Mouse (Mus musculus) olfactory bulb, adult 2 months (tissue): ENCODE data around the gene Cdyl2.

ENCODE experiments used
- CTCF ChIP-seq: fragments of 200-500 bp; IDR thresholded peaks from 2 replicates; pipeline ENCODE4 v1.5.1; 2012; ENCODE audit warnings: low read depth, mild to moderate bottlenecking, low read length, moderate library complexity; ENCODE audit not compliant: insufficient read depth
- POLR2A ChIP-seq: fragments of 200-500 bp; IDR thresholded peaks from 2 replicates; pipeline ENCODE4 v1.6.1; 2012; ENCODE audit warnings: mild to moderate bottlenecking, low read depth, low read length, moderate library complexity; ENCODE audit not compliant: insufficient read depth

- no peak for TF ChIP-seq CTCF
- no peak for TF ChIP-seq POLR2A
Observed at GRCm38 (mm10) chr8:116689741-116690140, 43.0 kb downstream of the Cdyl2 start.
